Mouse (Mus musculus): ENCODE measurements at regions not wholly inside any gene's neighbourhood (a gene's known extent, or its start where the extent isn't known, plus 50 kb on each side); places are given as distances from the start of the nearest gene placed in this dataset.
"Not testable (repeated sequence)": the region's sequence is repeated elsewhere in the genome, so short reads cannot be mapped to it uniquely, and the experiment has no call there.

- DNase-seq (ENCODE audit: low spot score in 2 of 2), result no peak
Measured at GRCm38 (mm10) chr13:42000966-42001365, 50.9 kb upstream of the Hivep1 start.

- no peak for DNase-seq (ENCODE audit: low spot score in 2 of 2)
Measured at GRCm38 (mm10) chr13:41997883-41998282, 53.9 kb upstream of the Hivep1 start.

GRCm38 (mm10) chr13:41994126-41994525, 57.7 kb upstream of the Hivep1 start:
- no peak for DNase-seq (ENCODE audit: low spot score in 2 of 2)

GRCm38 (mm10) chr13:41975918-41976317, 75.9 kb upstream of the Hivep1 start:
- no peak for DNase-seq (ENCODE audit: low spot score in 2 of 2)

- no peak for DNase-seq (ENCODE audit: low spot score in 2 of 2)
Measured at GRCm38 (mm10) chr13:41962915-41963314, 88.9 kb upstream of the Hivep1 start.

- DNase-seq (ENCODE audit: low spot score in 2 of 2), result not testable (repeated sequence)
Measured at GRCm38 (mm10) chr13:41960960-41961359, 90.9 kb upstream of the Hivep1 start.

- no peak for DNase-seq (ENCODE audit: low spot score in 2 of 2)
Measured at GRCm38 (mm10) chr13:41957932-41958331, 93.9 kb upstream of the Hivep1 start.

GRCm38 (mm10) chr13:41955884-41956283, 95.9 kb upstream of the Hivep1 start:
- no peak for DNase-seq (ENCODE audit: low spot score in 2 of 2)

- no peak for DNase-seq (ENCODE audit: low spot score in 2 of 2)
Measured at GRCm38 (mm10) chr13:41955198-41955597, 96.6 kb upstream of the Hivep1 start.

- DNase-seq (ENCODE audit: low spot score in 2 of 2), result no peak
Measured at GRCm38 (mm10) chr13:41952453-41952852, 99.4 kb upstream of the Hivep1 start.

GRCm38 (mm10) chr13:41948241-41948640, 100.8 kb upstream of the Adtrp start:
- DNase-seq (ENCODE audit: low spot score in 2 of 2), result no peak

GRCm38 (mm10) chr13:41932313-41933100, 85.0 kb upstream of the Adtrp start:
- DNase-seq (ENCODE audit: low spot score in 2 of 2), result peak; percentile 64 to 68

GRCm38 (mm10) chr13:41929768-41930167, 82.3 kb upstream of the Adtrp start:
- DNase-seq (ENCODE audit: low spot score in 2 of 2), result peak in 1 of 2 experiments; percentile 10

GRCm38 (mm10) chr13:41925851-41926250, 78.4 kb upstream of the Adtrp start:
- DNase-seq (ENCODE audit: low spot score in 2 of 2), result not testable (repeated sequence)

GRCm38 (mm10) chr13:41925211-41925610, 77.7 kb upstream of the Adtrp start:
- DNase-seq (ENCODE audit: low spot score in 2 of 2), result no peak

- DNase-seq (ENCODE audit: low spot score in 2 of 2), result no peak
Measured at GRCm38 (mm10) chr13:41921178-41921577, 73.7 kb upstream of the Adtrp start.

- no peak for DNase-seq (ENCODE audit: low spot score in 2 of 2)
Measured at GRCm38 (mm10) chr13:41918525-41918924, 71.0 kb upstream of the Adtrp start.

- DNase-seq (ENCODE audit: low spot score in 2 of 2), result not testable (repeated sequence)
Measured at GRCm38 (mm10) chr13:41915816-41916215, 68.3 kb upstream of the Adtrp start.

GRCm38 (mm10) chr13:41910736-41911135, 63.3 kb upstream of the Adtrp start:
- no peak for DNase-seq (ENCODE audit: low spot score in 2 of 2)

GRCm38 (mm10) chr13:41910236-41910635, 62.8 kb upstream of the Adtrp start:
- DNase-seq (ENCODE audit: low spot score in 2 of 2), result no peak

- DNase-seq (ENCODE audit: low spot score in 2 of 2), result peak; percentile 16 to 17
Measured at GRCm38 (mm10) chr13:41907027-41907426, 59.5 kb upstream of the Adtrp start.

GRCm38 (mm10) chr13:41903286-41903685, 55.8 kb upstream of the Adtrp start:
- no peak for DNase-seq (ENCODE audit: low spot score in 2 of 2)

GRCm38 (mm10) chr13:41899837-41900463, 52.5 kb upstream of the Adtrp start:
- peak in 1 of 2 experiments; percentile 5 for DNase-seq (ENCODE audit: low spot score in 2 of 2)

Measured in spleen, postnatal 36 days (tissue).